Mouse (Mus musculus) adrenal gland, adult 10 weeks (tissue): Measurements from ENCODE around the gene Pmfbp1. TPM values are rescaled to one million over a fixed set of nuclear protein-coding genes. Genes with fewer than 3 reads are reported as not detected.

Experiments
- polyA plus RNA-seq: library from polyadenylated mRNA; stranded (reverse); fragments of 350-450 nt; fragmentation: Illumina TruSeq; extraction: RNeasy Lipid Tissue Mini Kit (QIAGEN cat#74804); gene quantifications from one replicate; pipeline ENCODE4 v1.2.3, GENCODE M21; 2014; ENCODE audit warnings: low read depth, low replicate concordance

The Pmfbp1 gene
- not detected for polyA plus RNA-seq

GRCm38 (mm10) chr8:109493727-109494126 lies at the start of gene Pmfbp1:
Pmfbp1 (plus strand) TSS chr8:109494027.

GRCm38 (mm10) chr8:109565498-109566333 lies 71.9 kb downstream of the Pmfbp1 start, which contains the start of the genes Dhx38 and Txnl4b:
Dhx38 (minus strand) TSS chr8:109565861.
Txnl4b (plus strand) TSS chr8:109565892.

GRCm38 (mm10) chr8:109578900-109579301 lies 85.1 kb downstream of the Pmfbp1 start, which contains the start of gene Hp:
Hp (minus strand) TSS chr8:109579172.

Other genes with a start within 250 kb of the Pmfbp1 start
- gene Dhx38, start 71.8 kb downstream of the Pmfbp1 start, polyA plus RNA-seq, result 2.6 TPM
- gene Txnl4b, start 71.9 kb downstream of the Pmfbp1 start, polyA plus RNA-seq, result 19.7 TPM
- 2.4 TPM for gene Hp, start 85.1 kb downstream of the Pmfbp1 start, polyA plus RNA-seq
- 4.1 TPM for gene Dhodh, start 114.6 kb downstream of the Pmfbp1 start, polyA plus RNA-seq
- gene Pkd1l3, start 120.5 kb downstream of the Pmfbp1 start, polyA plus RNA-seq, result not detected
- gene Ist1, start 199.2 kb downstream of the Pmfbp1 start, polyA plus RNA-seq, result 82.8 TPM
- gene Zfp821, start 211.5 kb downstream of the Pmfbp1 start, polyA plus RNA-seq, result 2.0 TPM
- 19.7 TPM for gene Atxn1l, start 243.7 kb downstream of the Pmfbp1 start, polyA plus RNA-seq